Mouse (Mus musculus): ENCODE measurements around the gene Fam129b.

Gene Fam129b

GRCm38 (mm10) chr2:32927624-32928234 lies 51.8 kb downstream of the Fam129b start:
- no peak for DNase-seq

DNA sequence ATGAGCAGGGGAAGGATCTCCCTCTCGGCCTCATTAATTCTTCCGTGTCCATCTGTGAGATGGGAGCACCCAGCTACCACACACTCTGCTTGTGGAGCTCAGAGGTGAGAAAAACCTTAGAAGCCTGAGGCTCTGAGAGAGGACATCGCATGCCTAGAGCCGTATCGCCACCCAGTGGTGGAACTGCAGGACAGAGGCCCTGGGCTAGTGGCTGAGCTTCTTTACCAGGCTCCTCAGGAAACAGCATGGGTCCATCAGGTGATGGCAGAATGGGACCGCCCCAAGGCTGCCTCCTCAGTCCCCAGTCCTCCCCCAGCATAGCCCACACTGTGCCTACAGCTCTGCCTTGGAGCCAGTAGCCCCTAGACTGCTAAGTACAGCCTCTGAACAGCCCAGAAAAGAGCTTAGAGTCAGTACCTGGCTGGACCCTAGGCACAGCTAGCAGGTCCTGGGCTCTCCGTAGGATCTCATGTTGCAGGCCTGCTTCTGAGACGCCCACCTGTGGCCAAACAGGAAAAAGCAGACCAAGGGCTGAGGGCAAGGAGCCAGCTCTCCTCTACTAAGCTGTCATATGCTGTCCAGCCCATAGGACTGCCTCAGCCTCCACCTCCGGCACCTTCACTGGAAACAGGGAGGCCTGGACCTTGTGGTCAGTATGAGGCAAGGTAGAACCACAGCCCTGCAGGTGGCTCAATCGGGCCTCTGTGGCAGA lies 52.5 kb downstream of the Fam129b start:
- DNase-seq = peak; percentile 54 to 55

GRCm38 (mm10) chr2:32928947-32929829 lies 53.3 kb downstream of the Fam129b start:
- DNase-seq = no peak

GRCm38 (mm10) chr2:32931730-32932129 lies 55.8 kb downstream of the Fam129b start:
- DNase-seq = no peak

DNA sequence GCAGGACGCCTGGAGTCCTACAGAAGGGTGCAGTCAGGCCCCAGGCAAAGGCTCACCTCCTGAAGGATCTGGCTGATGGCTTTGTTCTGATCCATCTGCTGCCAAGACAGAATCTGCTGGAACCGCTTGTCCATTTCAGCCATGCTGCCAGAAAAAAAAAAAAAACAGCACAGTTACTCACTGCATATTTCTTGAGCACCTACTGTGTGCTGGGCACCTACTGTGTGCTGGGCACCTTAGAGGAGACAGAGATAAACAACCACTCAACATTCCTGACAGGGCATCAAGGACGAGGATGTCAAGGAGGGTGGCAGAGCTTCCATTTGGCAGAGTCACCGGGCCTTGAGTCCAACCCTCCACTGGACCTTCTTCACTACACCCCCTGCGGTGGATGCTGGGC lies 62.8 kb downstream of the Fam129b start:
- no peak for DNase-seq

- DNase-seq = peak; percentile 69 to 76
Measured at GRCm38 (mm10) chr2:32939418-32939817, 63.5 kb downstream of the Fam129b start.

GRCm38 (mm10) chr2:32940483-32940882 lies 64.6 kb downstream of the Fam129b start:
- DNase-seq = no peak

- DNase-seq = no peak
Measured at GRCm38 (mm10) chr2:32947454-32947853, 71.5 kb downstream of the Fam129b start.

- peak; percentile 39 to 50 for DNase-seq
Measured at GRCm38 (mm10) chr2:32954581-32954980, 78.7 kb downstream of the Fam129b start.

DNA sequence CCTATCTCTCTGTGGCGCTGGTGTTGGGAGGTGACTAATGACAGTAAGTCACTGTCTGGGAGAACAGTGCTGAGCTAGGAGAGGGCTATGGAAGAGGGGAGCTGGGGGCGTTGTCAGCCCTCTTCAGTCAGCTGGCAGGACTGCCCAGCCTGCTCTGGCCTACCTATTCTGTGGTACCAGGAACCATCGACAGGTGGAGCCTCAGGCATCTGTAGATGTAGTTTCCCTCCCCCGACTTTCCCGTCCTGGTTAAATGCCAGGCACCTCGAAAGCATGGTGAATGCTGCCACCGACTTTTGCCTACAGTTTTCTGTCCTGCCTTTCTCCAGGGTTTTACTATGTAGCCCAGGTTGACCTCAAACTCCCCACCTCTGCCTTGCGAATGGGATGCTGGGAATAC lies 81.4 kb downstream of the Fam129b start:
- peak; percentile 27 to 37 for DNase-seq

- no peak for DNase-seq
Measured at GRCm38 (mm10) chr2:32960273-32960672, 84.4 kb downstream of the Fam129b start.

DNA sequence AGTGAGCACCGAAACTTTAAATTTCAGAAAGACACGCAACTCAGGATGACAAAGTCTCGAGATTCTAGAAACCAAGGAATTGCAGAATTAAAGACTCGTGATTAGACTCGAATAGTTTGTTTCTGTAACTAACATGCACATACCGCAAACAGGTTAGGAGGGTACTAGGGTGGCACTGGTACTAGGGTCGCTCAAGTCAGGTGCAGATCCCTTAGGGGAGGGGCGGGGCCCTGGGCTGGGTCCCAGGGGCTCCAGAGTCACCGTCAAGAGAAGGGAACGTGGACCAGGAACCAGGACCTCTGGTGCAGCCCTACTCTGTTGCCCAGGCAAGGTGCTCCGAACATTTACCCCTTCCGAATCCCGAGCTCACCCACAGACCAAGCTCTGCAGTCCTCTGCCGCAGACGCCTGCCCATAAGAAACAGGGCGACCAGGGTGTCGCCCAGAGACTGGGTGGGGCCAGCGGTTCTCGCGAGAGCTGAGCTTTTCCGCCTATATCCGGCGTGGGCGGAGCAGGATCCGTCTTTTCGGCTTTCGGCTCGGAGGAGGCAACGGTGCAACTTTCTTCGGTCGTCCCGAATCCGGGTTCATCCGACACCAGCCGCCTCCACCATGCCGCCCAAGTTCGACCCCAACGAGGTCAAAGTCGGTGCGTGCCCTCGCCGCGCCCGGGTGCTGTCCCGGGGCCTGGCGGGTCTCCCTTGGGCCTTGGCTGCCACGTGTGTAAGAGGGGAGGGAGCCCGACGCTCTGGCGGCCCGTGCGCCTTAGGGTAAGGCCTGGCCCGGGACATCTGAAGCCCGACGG lies 85.5 kb downstream of the Fam129b start, which contains the start of the genes Rpl12 and Lrsam1:
Rpl12 (plus strand) TSS at position 368 of the 804 bp plus-strand sequence.
Lrsam1 (minus strand) TSS at position 423 of the 804 bp plus-strand sequence.
- DNase-seq = peak; percentile 98

DNA sequence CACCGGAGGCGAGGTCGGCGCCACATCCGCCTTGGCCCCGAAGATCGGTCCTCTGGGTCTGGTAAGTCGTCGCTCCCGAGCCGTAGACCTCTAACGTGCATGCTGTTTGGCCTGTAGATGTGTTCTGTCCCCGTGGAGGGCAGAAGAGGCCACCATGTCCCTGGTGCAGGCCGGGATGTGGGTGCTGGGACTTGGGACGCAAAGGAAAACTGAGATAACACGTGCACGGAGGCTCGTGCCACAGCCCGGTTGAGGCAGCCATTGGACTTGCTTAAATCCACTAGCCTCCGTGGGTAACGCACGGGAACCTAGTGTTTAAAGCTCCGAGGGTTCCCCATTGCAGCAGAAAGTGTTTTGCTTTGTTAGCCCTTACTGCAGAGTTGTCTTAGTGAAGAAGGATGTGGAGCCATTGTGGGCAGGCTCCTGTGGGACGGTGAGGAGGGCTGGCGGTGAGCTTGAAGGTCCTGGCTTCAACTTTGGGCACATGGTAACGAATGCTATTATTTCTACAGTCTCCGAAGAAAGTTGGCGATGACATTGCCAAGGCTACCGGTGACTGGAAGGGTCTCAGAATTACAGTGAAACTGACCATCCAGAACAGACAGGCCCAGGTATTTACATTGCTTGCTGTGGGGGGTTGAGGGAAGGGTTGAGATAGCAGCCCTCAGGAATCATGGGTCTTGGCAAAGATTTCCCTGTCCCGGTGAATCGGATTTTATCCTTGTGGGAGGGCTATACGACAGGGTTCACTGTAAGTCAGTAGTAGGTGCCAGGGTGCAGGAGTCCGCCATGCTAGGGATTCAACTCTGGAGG lies 86.4 kb downstream of the Fam129b start:
- DNase-seq = no peak

- DNase-seq = peak; percentile 40 to 45
Measured at GRCm38 (mm10) chr2:32962875-32963220, 86.9 kb downstream of the Fam129b start.

DNA sequence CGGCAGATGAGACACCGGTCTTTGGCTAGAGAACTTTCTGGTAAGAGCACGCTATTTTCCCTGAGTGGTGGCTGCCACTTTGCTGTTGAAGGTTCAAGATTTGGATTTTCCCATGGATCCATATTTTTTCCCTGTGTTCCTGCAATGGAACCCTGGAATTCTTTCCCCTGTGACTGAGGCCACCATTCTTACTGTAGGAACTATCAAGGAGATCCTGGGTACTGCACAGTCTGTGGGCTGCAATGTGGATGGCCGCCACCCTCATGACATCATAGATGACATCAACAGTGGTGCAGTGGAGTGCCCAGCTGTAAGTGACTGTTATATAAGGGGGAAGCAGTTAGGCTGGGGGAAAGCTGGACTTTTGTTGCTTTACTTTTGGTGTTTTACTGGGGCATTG lies 87.6 kb downstream of the Fam129b start:
- peak; percentile 21 to 28 for DNase-seq

DNA sequence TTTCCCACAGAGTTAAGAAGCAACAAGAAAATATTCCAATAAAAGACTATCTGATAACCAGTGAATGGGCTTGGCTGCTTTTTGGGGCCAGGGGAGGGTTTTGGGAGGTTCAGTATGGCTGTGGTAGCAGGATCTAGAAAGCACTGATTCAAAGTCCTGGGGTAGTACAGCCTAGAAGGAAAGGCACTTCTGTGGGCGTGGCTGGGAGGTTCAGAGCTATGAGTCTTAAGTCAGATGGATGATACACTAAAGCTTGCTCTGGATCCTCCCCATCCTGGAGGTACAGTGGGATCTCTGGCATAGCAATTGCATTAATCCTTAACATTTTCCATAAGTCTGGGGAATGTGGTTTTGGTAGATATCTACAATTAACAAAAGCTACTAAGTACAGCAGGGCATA lies 88.1 kb downstream of the Fam129b start:
- DNase-seq = no peak

GRCm38 (mm10) chr2:32964659-32965457 lies 88.9 kb downstream of the Fam129b start:
- peak; percentile 9 to 34 for DNase-seq

- peak; percentile 61 to 63 for DNase-seq
Measured at GRCm38 (mm10) chr2:32965511-32966183, 89.7 kb downstream of the Fam129b start.

DNA sequence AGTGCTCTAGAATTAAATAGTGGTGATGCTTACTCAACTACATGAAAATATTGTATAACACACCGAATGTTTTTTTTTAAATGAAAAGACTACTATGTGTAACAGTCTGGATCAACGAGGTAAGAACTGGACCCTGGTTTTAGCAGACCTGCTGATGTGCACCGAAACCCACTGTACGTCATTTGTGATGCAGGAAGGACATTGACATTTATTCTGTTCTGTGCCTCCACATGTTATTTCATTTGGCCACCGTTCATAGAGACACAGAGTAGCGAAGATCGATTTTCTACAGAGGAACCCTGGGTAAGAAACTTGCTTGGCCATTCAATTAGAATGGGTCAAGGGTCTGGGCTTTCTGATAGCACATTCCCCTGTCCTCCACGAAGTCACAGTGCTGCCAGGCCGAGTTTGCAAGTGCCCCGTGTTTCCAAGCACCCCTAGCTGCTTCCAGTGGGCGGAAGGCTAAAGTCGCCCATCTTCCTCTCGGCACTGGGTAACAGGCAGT lies 90.3 kb downstream of the Fam129b start:
- no peak for DNase-seq

All from B cell, adult 2 months (primary cell).